Mouse (Mus musculus): ENCODE data around the gene Rnf216.

DNA sequence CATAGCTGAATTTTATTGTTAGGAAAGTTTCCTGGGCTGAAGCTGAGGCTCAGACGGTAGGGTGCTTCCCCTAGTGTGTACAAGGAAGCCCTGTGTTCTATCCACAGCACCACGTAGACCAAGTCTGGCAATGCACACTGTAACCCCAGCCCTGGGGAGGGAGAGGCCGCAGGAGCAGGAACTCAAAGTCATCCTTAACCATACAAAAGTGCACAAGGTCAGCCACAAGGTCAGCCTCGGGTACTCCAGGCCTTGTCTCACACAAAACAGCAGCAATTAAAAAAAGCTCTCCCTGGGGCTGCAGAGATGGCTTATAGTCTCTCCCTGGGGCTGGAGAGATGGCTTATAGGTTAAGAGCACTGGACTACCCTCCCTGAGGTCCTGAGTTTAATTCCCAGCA, 14.1 kb upstream of the Rnf216 start:
- TF ChIP-seq TAL1 (IDR thresholded peaks at IDR 0.05; ENCODE audit: low read length) (no peak), GATA1 (IDR thresholded peaks at IDR 0.05; ENCODE audit: low read length) (no peak)
